Mouse (Mus musculus) splenic B cell, adult 2 months (primary cell): ENCODE data around the gene Apbb2.

Experiments used
- DNase-seq: peaks from one replicate; pipeline ENCODE4 v3.0.0-alpha.2; 2011; ENCODE audit warnings: low read depth, low spot score
- H3K27me3 ChIP-seq: 2 replicates; pipeline ENCODE4 v1.6.1; 2012; ENCODE audit warnings: mild to moderate bottlenecking, low read length, moderate library complexity, mixed read lengths; ENCODE audit not compliant: control insufficient read depth, poor library complexity, insufficient read depth, severe bottlenecking
- H3K36me3 ChIP-seq: 2 replicates; pipeline ENCODE4 v1.6.1; 2012; ENCODE audit warnings: mild to moderate bottlenecking, low read length, moderate library complexity, mixed read lengths; ENCODE audit not compliant: control insufficient read depth, poor library complexity, insufficient read depth, severe bottlenecking

Gene Apbb2

GRCm38 (mm10) chr5:66546969-66547511, 71.5 kb downstream of the Apbb2 start:
- no peaks in the 10 kb centered on the region for H3K27me3 ChIP-seq
- no peak for DNase-seq
- no peaks in the 10 kb centered on the region for H3K36me3 ChIP-seq

GRCm38 (mm10) chr5:66545573-66546141, 72.9 kb downstream of the Apbb2 start:
- H3K27me3 ChIP-seq: no peaks in the 10 kb centered on the region
- DNase-seq: no peak
- no peaks in the 10 kb centered on the region for H3K36me3 ChIP-seq

- DNase-seq: no peak
- H3K27me3 ChIP-seq: no peaks in the 10 kb centered on the region
- H3K36me3 ChIP-seq: no peaks in the 10 kb centered on the region
Observed at GRCm38 (mm10) chr5:66543761-66544160, 74.8 kb downstream of the Apbb2 start.

GRCm38 (mm10) chr5:66543344-66543743, 75.2 kb downstream of the Apbb2 start:
- H3K36me3 ChIP-seq: no peaks in the 10 kb centered on the region
- no peak for DNase-seq
- H3K27me3 ChIP-seq: no peaks in the 10 kb centered on the region

GRCm38 (mm10) chr5:66542521-66542920, 76.1 kb downstream of the Apbb2 start:
- H3K36me3 ChIP-seq: no peaks in the 10 kb centered on the region

GRCm38 (mm10) chr5:66541385-66541784, 77.2 kb downstream of the Apbb2 start:
- H3K27me3 ChIP-seq: no peaks in the 10 kb centered on the region
- DNase-seq: no peak
- no peaks in the 10 kb centered on the region for H3K36me3 ChIP-seq

More at GRCm38 (mm10) chr5:66542521-66542920, 76.1 kb downstream of the Apbb2 start:
- H3K27me3 ChIP-seq: no peaks in the 10 kb centered on the region
- no peak for DNase-seq

GRCm38 (mm10) chr5:66540246-66540645, 78.3 kb downstream of the Apbb2 start:
- no peak for DNase-seq
- Histone ChIP-seq H3K36me3 (no peaks in the 10 kb centered on the region), H3K27me3 (no peaks in the 10 kb centered on the region)

GRCm38 (mm10) chr5:66537811-66538210, 80.8 kb downstream of the Apbb2 start:
- Histone ChIP-seq H3K27me3 (no peaks in the 10 kb centered on the region), H3K36me3 (no peaks in the 10 kb centered on the region)
- DNase-seq: no peak

GRCm38 (mm10) chr5:66536696-66537358, 81.8 kb downstream of the Apbb2 start:
- Histone ChIP-seq H3K36me3 (no peaks in the 10 kb centered on the region), H3K27me3 (no peaks in the 10 kb centered on the region)
- DNase-seq: no peak

- Histone ChIP-seq H3K27me3 (no peaks in the 10 kb centered on the region), H3K36me3 (no peaks in the 10 kb centered on the region)
- no peak for DNase-seq
Observed at GRCm38 (mm10) chr5:66535566-66536236, 82.9 kb downstream of the Apbb2 start.

GRCm38 (mm10) chr5:66533711-66534425, 84.7 kb downstream of the Apbb2 start:
- no peaks in the 10 kb centered on the region for H3K36me3 ChIP-seq
- H3K27me3 ChIP-seq: no peaks in the 10 kb centered on the region
- DNase-seq: no peak

GRCm38 (mm10) chr5:66532827-66533226, 85.8 kb downstream of the Apbb2 start:
- H3K27me3 ChIP-seq: no peaks in the 10 kb centered on the region
- H3K36me3 ChIP-seq: no peaks in the 10 kb centered on the region
- no peak for DNase-seq

GRCm38 (mm10) chr5:66530361-66530760, 88.2 kb downstream of the Apbb2 start:
- no peak for DNase-seq
- Histone ChIP-seq H3K27me3 (no peaks in the 10 kb centered on the region), H3K36me3 (no peaks in the 10 kb centered on the region)

GRCm38 (mm10) chr5:66529631-66530030, 89.0 kb downstream of the Apbb2 start:
- Histone ChIP-seq H3K36me3 (no peaks in the 10 kb centered on the region), H3K27me3 (no peaks in the 10 kb centered on the region)
- no peak for DNase-seq

- Histone ChIP-seq H3K27me3 (no peaks in the 10 kb centered on the region), H3K36me3 (no peaks in the 10 kb centered on the region)
- DNase-seq: no peak
Observed at GRCm38 (mm10) chr5:66528567-66528966, 90.0 kb downstream of the Apbb2 start.
